Comparison of ENCODE assay signal across 8 mouse cellular contexts in genomic region chr11:31796245-31796644, GRCm38 (mm10).
DNase-seq lines count a peak whose midpoint lies in the region; ATAC-seq lines count a peak whose summit lies in the region.

No protein-coding gene starts in this region.

- 0 out of 2 replicates have a peak overlapping the region, but pooled peaks have one; percentile 4 for H3K27ac ChIP-seq in midbrain, embryonic 12.5 days (replicated peaks)
- no peak overlapping the region for H3K27ac ChIP-seq in midbrain, embryonic 15.5 days
- no peak overlapping the region for H3K27ac ChIP-seq in midbrain, embryonic 16.5 days (ENCODE audit: low read length)

- ATAC-seq in midbrain, embryonic 12.5 days (ENCODE audit: low FRiP score, low read depth), result peak; percentile 16; the same call in 1 of the 2 replicates
- ATAC-seq in midbrain, embryonic 15.5 days (replicated peaks), result no peak; the same call in 1 of the 2 replicates
- peak; percentile 95 for ATAC-seq in cerebellum, adult (ENCODE audit: insufficient number of reproducible peaks, low FRiP score, low TSS enrichment)
- peak; percentile 88 for ATAC-seq in erythroblast, adult 5-6 weeks (replicated peaks; ENCODE audit: low FRiP score, poor library complexity, severe bottlenecking)
- no peak for ATAC-seq in midbrain, embryonic 16.5 days

- no peak overlapping the region for H3K4me3 ChIP-seq in midbrain, embryonic 12.5 days
- H3K4me3 ChIP-seq in midbrain, embryonic 15.5 days, result no peak overlapping the region
- H3K4me3 ChIP-seq in midbrain, embryonic 16.5 days (ENCODE audit: low read depth, low read length), result no peak overlapping the region

- H3K9ac ChIP-seq in midbrain, embryonic 12.5 days (replicated peaks), result no peak overlapping the region
- H3K9ac ChIP-seq in midbrain, embryonic 15.5 days, result no peak overlapping the region
- H3K9ac ChIP-seq in midbrain, embryonic 16.5 days (ENCODE audit: low read depth, low read length), result no peak overlapping the region

- no peaks in the 10 kb centered on the region for H3K9me3 ChIP-seq in midbrain, embryonic 12.5 days
- no peaks in the 10 kb centered on the region for H3K9me3 ChIP-seq in midbrain, embryonic 15.5 days
- no peaks in the 10 kb centered on the region; the same call in 1 of the 2 replicates for H3K9me3 ChIP-seq in midbrain, embryonic 16.5 days (replicated peaks; ENCODE audit: control insufficient read depth, low read length, poor library complexity, severe bottlenecking)

- 0 out of 2 replicates have a peak, but pooled peaks cover 2% of the 10 kb centered on the region for H3K4me1 ChIP-seq in midbrain, embryonic 12.5 days
- no peaks in the 10 kb centered on the region for H3K4me1 ChIP-seq in midbrain, embryonic 15.5 days
- no peaks in the 10 kb centered on the region for H3K4me1 ChIP-seq in midbrain, embryonic 16.5 days (ENCODE audit: control insufficient read depth, insufficient read depth, low read length)

- intact Hi-C loops in heart, postnatal 36 days (cut with DNase I), result loop anchor here (2.0 to 5.0 kb wide), 2 partner anchors 77 to 84 kb away; partner anchors contain the start of gene Cpeb4

- DNase-seq in heart, postnatal 36 days, result peak; percentile 49 to 69
- peak; percentile 13 to 45 for DNase-seq in lung, postnatal 4 days
- no peak for DNase-seq in spleen, postnatal 36 days (ENCODE audit: low spot score in 2 of 2)

- H3K36me3 ChIP-seq in midbrain, embryonic 12.5 days, result no peaks in the 10 kb centered on the region
- H3K36me3 ChIP-seq in midbrain, embryonic 15.5 days (replicated peaks), result no peaks in the 10 kb centered on the region
- H3K36me3 ChIP-seq in midbrain, embryonic 16.5 days (ENCODE audit: control insufficient read depth, insufficient read depth, low read length), result no peaks in the 10 kb centered on the region

- no peak overlapping the region for H3K4me2 ChIP-seq in midbrain, embryonic 12.5 days (replicated peaks)
- H3K4me2 ChIP-seq in midbrain, embryonic 15.5 days, result no peak overlapping the region
- H3K4me2 ChIP-seq in midbrain, embryonic 16.5 days (ENCODE audit: low read length), result no peak overlapping the region

- WGBS in midbrain, embryonic 12.5 days, result 66% methylated on average over 6 of the region's 6 CpGs
- 55% methylated on average over 6 of the region's 6 CpGs for WGBS in midbrain, embryonic 15.5 days
- WGBS in midbrain, embryonic 16.5 days, result 55% methylated on average over 6 of the region's 6 CpGs

- no peaks in the 10 kb centered on the region for H3K27me3 ChIP-seq in midbrain, embryonic 12.5 days
- H3K27me3 ChIP-seq in midbrain, embryonic 15.5 days (replicated peaks), result no peaks in the 10 kb centered on the region
- H3K27me3 ChIP-seq in midbrain, embryonic 16.5 days (ENCODE audit: control insufficient read depth, insufficient read depth, low read depth, low read length), result no peaks in the 10 kb centered on the region

Comparison
In these comparisons a context has a peak if more than half of its experiments do, and no peak if none do; other contexts are left out.
1. ATAC-seq: peak in midbrain, embryonic 12.5 days (single experiment), cerebellum, adult (single experiment) and erythroblast, adult 5-6 weeks (single experiment); none in midbrain, embryonic 15.5 days (single experiment) and midbrain, embryonic 16.5 days (single experiment).
2. DNase-seq: peak in heart, postnatal 36 days (2 of 2) and lung, postnatal 4 days (2 of 2); none in spleen, postnatal 36 days (0 of 2).